ENCODE assay signal across 13 mouse cellular contexts in the genomic region with DNA sequence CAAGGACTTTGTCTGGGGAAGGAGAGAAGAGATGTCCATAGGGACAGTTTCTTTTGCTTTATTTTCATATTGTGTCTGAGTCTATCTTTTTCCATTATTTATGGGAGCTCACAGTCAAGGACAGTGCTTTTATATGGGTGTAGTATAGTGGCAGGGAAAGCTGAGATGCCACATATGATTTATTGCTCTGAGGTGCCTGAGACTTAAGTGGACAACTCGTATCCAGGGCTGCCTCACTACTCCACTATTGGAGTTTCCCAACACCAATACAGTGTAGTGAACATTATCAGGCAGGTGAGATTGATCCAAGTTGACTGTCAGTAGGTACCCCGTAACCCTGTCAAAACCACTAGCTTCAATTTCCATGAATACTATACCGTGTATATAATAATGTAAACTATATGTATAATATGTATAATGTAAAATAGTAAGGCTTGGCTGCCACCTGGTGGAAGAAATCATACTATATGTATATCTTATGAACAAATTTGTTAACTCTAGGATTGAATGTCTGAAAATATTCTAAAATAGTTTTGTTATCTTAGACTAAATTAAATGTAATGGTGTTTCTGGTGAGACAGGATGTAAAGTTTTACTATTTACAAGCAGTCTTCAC. TPM values are rescaled to one million over a fixed set of nuclear protein-coding genes. Genes with fewer than 3 reads are reported as not detected.
DNase-seq lines count a peak whose midpoint lies in the region; ATAC-seq and TF ChIP-seq lines count a peak whose summit lies in the region.
"Had no signal": no experiment of that assay in that cellular context is flagged by ENCODE, and none has a peak within 500 bp of the region (broad histone marks: within the 10 kb centered on the region; RNA-seq: fewer than 3 reads in every experiment).

No protein-coding gene starts in this region.

- H3K27ac ChIP-seq in lung, embryonic 15.5 days, result no peak overlapping the region
- H3K27ac ChIP-seq in gastrocnemius, adult 2 months, result no peak overlapping the region
- H3K27ac ChIP-seq: liver, embryonic 15.5 days had no signal

- H3K36me3 ChIP-seq in lung, embryonic 15.5 days, result no peaks in the 10 kb centered on the region
- H3K36me3 ChIP-seq: liver, embryonic 15.5 days had no signal

- ATAC-seq in frontal cortex, adult (ENCODE audit: low TSS enrichment), result peak; percentile 83
- ATAC-seq in lung, embryonic 15.5 days (ENCODE audit: borderline replicate concordance, extremely low read depth, low FRiP score, low TSS enrichment), result peak; percentile 43; the same call in 1 of the 2 replicates
- peak; percentile 34 for ATAC-seq in CD4-positive, CD25-positive, alpha-beta regulatory T cell, adult 4 months

- no peak overlapping the region for H3K9ac ChIP-seq in lung, embryonic 15.5 days
- H3K9ac ChIP-seq: liver, embryonic 15.5 days had no signal

- peaks cover 24% of the 10 kb centered on the region for H3K4me1 ChIP-seq in lung, embryonic 15.5 days
- H3K4me1 ChIP-seq in lung, adult 2 months (ENCODE audit: control insufficient read depth, insufficient read depth, low read length), result peaks cover 6% of the 10 kb centered on the region
- H3K4me1 ChIP-seq: liver, embryonic 15.5 days had no signal

- H3K27me3 ChIP-seq in lung, embryonic 15.5 days, result no peaks in the 10 kb centered on the region
- H3K27me3 ChIP-seq: liver, embryonic 15.5 days had no signal

- no peaks in the 10 kb centered on the region for H3K9me3 ChIP-seq in lung, embryonic 15.5 days
- H3K9me3 ChIP-seq: liver, embryonic 15.5 days had no signal

- no peak for TF ChIP-seq POLR2A in lung, adult 2 months (IDR thresholded peaks at IDR 0.05; ENCODE audit: borderline replicate concordance, extremely low read depth, low read depth, low read length)

- intact Hi-C loops in gastrocnemius, adult 2 months (cut with DNase I), result no loop called here

- no peak for TF ChIP-seq CTCF in lung, adult 2 months (IDR thresholded peaks at IDR 0.05; ENCODE audit: insufficient read depth, low read length)
- no peak for TF ChIP-seq CTCF in gastrocnemius, adult 2 months (IDR thresholded peaks at IDR 0.05)

- H3K4me3 ChIP-seq in lung, embryonic 15.5 days, result no peak overlapping the region
- H3K4me3 ChIP-seq in lung, adult 2 months (replicated peaks; ENCODE audit: extremely low read depth, low read depth, low read length), result no peak overlapping the region
- no peak overlapping the region for H3K4me3 ChIP-seq in gastrocnemius, adult 2 months
- H3K4me3 ChIP-seq: liver, embryonic 15.5 days had no signal

- no peak overlapping the region for H3K4me2 ChIP-seq in lung, embryonic 15.5 days
- H3K4me2 ChIP-seq: liver, embryonic 15.5 days had no signal

- DNase-seq in frontal cortex, postnatal 25 days (ENCODE audit: low spot score in 2 of 2), result no peak
- DNase-seq in lung, adult 2 months, result no peak
- peak; percentile 21 for DNase-seq in induced T-regulatory cell, adult 2 months (ENCODE audit: low read depth)
- no peak for DNase-seq in kidney, adult 8-10 months
- DNase-seq in gastrocnemius, adult 2 months, result no peak
- DNase-seq: adrenal gland, postnatal 10 days; heart, postnatal 14 days had no signal

- WGBS in lung, embryonic 15.5 days, result 50% methylated on average over 3 of the region's 3 CpGs
- 66% methylated on average over 3 of the region's 3 CpGs for WGBS in lung, adult 2 months

RNA-seq across cellular contexts. Expression of a gene that starts 26.4 kb away (rescaled TPM):
- 0.20 TPM in 1 of 2 replicates, not detected in the other for polyA plus RNA-seq in lung, embryonic 15.5 days (2015; fragmentation: Nextera tagmentation; extraction: Ambion mirVana)
- polyA plus RNA-seq in lung, adult 2 months (2012; rRNA removed), result 0.11 and 0.13 TPM in 2 replicates
- not detected for polyA plus RNA-seq in CD4-positive, CD25-positive, alpha-beta regulatory T cell, adult 4 months (2017; shearing (Covaris generic))
- not detected for total RNA-seq in gastrocnemius, adult 2 months (2021)
- total RNA-seq: adrenal gland, postnatal 10 days; heart, postnatal 14 days; layer of hippocampus, adult 8-10 months had no signal
- polyA plus RNA-seq: liver, embryonic 15.5 days; stomach, embryonic 16.5 days had no signal
